Mouse (Mus musculus) ES-E14 (cell line): ENCODE results near the gene Mri1.
"Not testable (repeated sequence)": the region's sequence is repeated elsewhere in the genome, so short reads cannot be mapped to it uniquely, and the experiment has no call there.

Source experiments
- CHD2 ChIP-seq: IDR thresholded peaks from 2 replicates; pipeline ENCODE4 v1.6.1; 2014; ENCODE audit warnings: mild to moderate bottlenecking, low read depth, low read length, inconsistent platforms
- HCFC1 ChIP-seq: IDR thresholded peaks from 2 replicates; pipeline ENCODE4 v1.6.1; 2012; ENCODE audit warnings: low read length, inconsistent platforms, borderline replicate concordance; ENCODE audit not compliant: insufficient read depth
- MAFK ChIP-seq: IDR thresholded peaks from 2 replicates; pipeline ENCODE4 v1.6.1; 2014; ENCODE audit warnings: mild to moderate bottlenecking, low read depth, low read length, inconsistent platforms; ENCODE audit not compliant: insufficient read depth
- ZC3H11A ChIP-seq: IDR thresholded peaks from 2 replicates; pipeline ENCODE4 v1.6.1; 2012; ENCODE audit warnings: low read depth, mild to moderate bottlenecking, inconsistent platforms, low read length, borderline replicate concordance
- ZNF384 ChIP-seq: IDR thresholded peaks from 2 replicates; pipeline ENCODE4 v1.6.1; 2012; ENCODE audit warnings: low read depth, low read length, inconsistent platforms

- not testable (repeated sequence) for TF ChIP-seq MAFK, HCFC1, CHD2, ZNF384
- TF ChIP-seq ZC3H11A, result peak; percentile 35; the same call in 1 of the 2 replicates
Measured at GRCm38 (mm10) chr8:84285665-84286064, 28.5 kb upstream of the Mri1 start.
